Mouse (Mus musculus): Measurements from ENCODE around the gene Rbpjl. TPM values are rescaled to one million over a fixed set of nuclear protein-coding genes. Genes with fewer than 3 reads are reported as not detected.

Gene Rbpjl
- total and polyA plus RNA-seq, 3 experiments: 0.11 TPM; not detected in 2

DNA sequence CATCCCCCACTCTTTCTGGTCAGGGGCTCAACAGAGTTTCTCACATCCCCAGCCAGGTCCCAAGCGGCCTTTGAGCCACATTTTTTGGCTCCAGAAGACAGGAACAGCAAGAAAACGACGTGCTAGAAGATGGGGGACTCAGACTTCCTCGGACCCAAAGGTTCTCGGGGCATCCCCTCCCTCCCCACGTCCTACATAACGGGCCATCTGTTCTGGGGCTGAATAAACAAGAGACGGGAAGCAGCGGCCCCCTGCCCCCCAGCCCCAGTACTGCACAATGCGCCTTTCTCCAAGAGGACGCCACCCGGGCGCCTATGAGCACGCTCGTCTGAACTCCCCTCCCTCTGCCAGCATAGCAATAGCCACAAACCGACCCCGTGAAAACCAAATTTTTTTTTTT is 13.9 kb upstream of the Rbpjl start, which contains the start of gene Slpi:
Slpi (minus strand) TSS at position 76 of the 400 bp plus-strand sequence.
- H3K27me3 ChIP-seq (ENCODE audit: insufficient read depth, low read length): peaks cover 6% of the 10 kb centered on the region; the same call in 1 of the 2 replicates
- DNase-seq (ENCODE audit: low spot score): no peak
- H3K4me3 ChIP-seq (ENCODE audit: low read depth, low read length): no peak within 1 kb of the TSS; the same call in 1 of the 2 replicates
- ATAC-seq (ENCODE audit: extremely low read depth, insufficient number of reproducible peaks, low FRiP score, poor library complexity, severe bottlenecking): no peak
- H3K4me1 ChIP-seq (ENCODE audit: insufficient read depth, low read depth, low read length): no peaks in the 10 kb centered on the region; the same call in 1 of the 2 replicates
- no peaks in the 10 kb centered on the region for H3K9me3 ChIP-seq (replicated peaks)
- no peak for TF ChIP-seq CTCF (IDR thresholded peaks at IDR 0.05; ENCODE audit: low read depth, low read length)
- no peaks in the 10 kb centered on the region for H3K36me3 ChIP-seq (replicated peaks)

DNA sequence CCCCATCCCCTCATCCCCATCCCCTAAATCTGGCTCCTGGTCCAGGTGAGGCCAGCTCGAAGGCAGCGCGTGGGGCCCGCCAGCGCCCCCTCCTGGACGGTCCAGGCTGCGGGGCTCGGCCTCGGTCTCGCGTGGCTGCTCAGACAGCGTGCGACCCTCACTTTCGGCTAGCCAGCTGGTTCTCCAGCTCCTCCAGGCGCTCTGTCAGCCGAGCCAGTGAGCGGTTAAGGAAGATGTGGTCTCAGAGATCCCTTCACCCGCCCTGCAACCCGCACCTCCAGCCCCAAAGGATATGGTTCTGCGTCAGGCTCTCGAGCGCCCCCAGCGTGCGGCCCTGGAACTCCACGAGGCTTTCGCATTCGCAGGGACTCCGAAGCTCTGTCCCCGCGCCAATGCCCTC is 13.4 kb upstream of the Rbpjl start:
- no peak for TF ChIP-seq GATA1 (IDR thresholded peaks at IDR 0.05; ENCODE audit: borderline replicate concordance, low read length)
- Histone ChIP-seq H3K9me3 (replicated peaks) (no peaks in the 10 kb centered on the region), H3K4me3 (ENCODE audit: low read depth, low read length) (no peak overlapping the region; the same call in 1 of the 2 replicates), H3K4me1 (ENCODE audit: insufficient read depth, low read depth, low read length) (no peaks in the 10 kb centered on the region; the same call in 1 of the 2 replicates), H3K27me3 (ENCODE audit: insufficient read depth, low read length) (peaks cover 6% of the 10 kb centered on the region; the same call in 1 of the 2 replicates), H3K36me3 (replicated peaks) (no peaks in the 10 kb centered on the region)
- ATAC-seq (ENCODE audit: extremely low read depth, insufficient number of reproducible peaks, low FRiP score, poor library complexity, severe bottlenecking) (no peak), DNase-seq (ENCODE audit: low spot score) (no peak)

DNA sequence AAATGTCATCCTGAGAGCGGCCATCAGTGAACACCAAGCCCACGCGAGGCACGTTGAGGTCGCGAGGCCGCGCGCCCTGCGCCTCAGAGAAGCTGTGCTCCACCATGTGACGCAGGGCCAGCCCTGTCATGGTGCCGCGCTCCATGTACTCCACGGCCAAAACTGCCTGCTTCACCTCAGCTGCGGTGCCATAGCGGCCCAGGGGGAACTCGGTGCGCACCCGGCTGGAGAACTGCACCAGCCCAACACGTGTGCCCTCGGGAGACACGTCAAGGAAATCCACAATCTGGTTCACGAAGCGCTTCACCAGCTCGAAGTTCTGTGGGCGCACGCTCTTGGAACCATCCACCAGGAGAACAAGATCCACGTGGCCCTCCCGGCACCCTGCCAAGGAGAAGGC is 9.8 kb upstream of the Rbpjl start:
- Histone ChIP-seq H3K4me3 (ENCODE audit: low read depth, low read length) (no peak overlapping the region), H3K27me3 (ENCODE audit: insufficient read depth, low read length) (peaks cover 6% of the 10 kb centered on the region; the same call in 1 of the 2 replicates), H3K4me1 (ENCODE audit: insufficient read depth, low read depth, low read length) (no peaks in the 10 kb centered on the region), H3K36me3 (replicated peaks) (no peaks in the 10 kb centered on the region), H3K9me3 (replicated peaks) (no peaks in the 10 kb centered on the region)
- TF ChIP-seq POLR2AphosphoS5 (IDR thresholded peaks at IDR 0.05; ENCODE audit: insufficient replicate concordance, low read depth, low read length): no peak
- no peak for TF ChIP-seq GATA1 (IDR thresholded peaks at IDR 0.05; ENCODE audit: borderline replicate concordance, low read length)
- TF ChIP-seq TAL1 (conservative IDR thresholded peaks at IDR 0.05; ENCODE audit: low read depth, low read length): no peak
- no peak for TF ChIP-seq CTCF (IDR thresholded peaks at IDR 0.05; ENCODE audit: low read depth, low read length)
- no peak for TF ChIP-seq GATA2 (IDR thresholded peaks at IDR 0.05; ENCODE audit: borderline replicate concordance, low read depth, low read length)
- ATAC-seq (ENCODE audit: extremely low read depth, insufficient number of reproducible peaks, low FRiP score, poor library complexity, severe bottlenecking): no peak
- DNase-seq (ENCODE audit: low spot score): no peak

DNA sequence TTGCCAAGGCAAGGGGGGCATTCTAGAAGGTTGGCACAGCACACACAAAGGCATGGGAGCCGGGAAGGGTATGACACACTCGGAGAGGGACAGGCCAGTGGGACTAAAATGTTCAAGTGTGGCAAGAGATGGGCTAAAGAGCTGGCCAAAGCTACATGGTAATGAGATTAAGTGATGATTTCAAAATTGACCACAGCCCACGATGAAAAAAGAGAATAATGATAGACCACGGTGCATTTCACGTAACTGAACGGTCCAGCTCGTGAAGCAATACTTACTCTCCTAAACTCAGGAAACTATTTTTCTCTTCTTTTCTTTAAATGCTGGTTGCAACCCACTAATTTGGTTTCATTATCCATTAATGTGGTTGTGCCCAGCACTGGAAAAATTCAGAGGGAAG is 6.9 kb upstream of the Rbpjl start:
- TF ChIP-seq CTCF (IDR thresholded peaks at IDR 0.05; ENCODE audit: low read depth, low read length): no peak
- no peak for TF ChIP-seq POLR2AphosphoS5 (IDR thresholded peaks at IDR 0.05; ENCODE audit: insufficient replicate concordance, low read depth, low read length)
- no peak for TF ChIP-seq GATA1 (IDR thresholded peaks at IDR 0.05; ENCODE audit: borderline replicate concordance, low read length)
- TF ChIP-seq GATA2 (IDR thresholded peaks at IDR 0.05; ENCODE audit: borderline replicate concordance, low read depth, low read length): no peak
- TF ChIP-seq TAL1 (conservative IDR thresholded peaks at IDR 0.05; ENCODE audit: low read depth, low read length): no peak
- H3K4me1 ChIP-seq (ENCODE audit: insufficient read depth, low read depth, low read length): no peaks in the 10 kb centered on the region
- H3K4me3 ChIP-seq (ENCODE audit: low read depth, low read length): no peak overlapping the region
- ATAC-seq (ENCODE audit: extremely low read depth, insufficient number of reproducible peaks, low FRiP score, poor library complexity, severe bottlenecking) (no peak), DNase-seq (ENCODE audit: low spot score) (no peak)
- peaks cover 6% of the 10 kb centered on the region for H3K9me3 ChIP-seq (replicated peaks)
- no peaks in the 10 kb centered on the region for H3K36me3 ChIP-seq (replicated peaks)
- H3K27me3 ChIP-seq (ENCODE audit: insufficient read depth, low read length): peaks cover 9% of the 10 kb centered on the region; the same call in 1 of the 2 replicates

DNA sequence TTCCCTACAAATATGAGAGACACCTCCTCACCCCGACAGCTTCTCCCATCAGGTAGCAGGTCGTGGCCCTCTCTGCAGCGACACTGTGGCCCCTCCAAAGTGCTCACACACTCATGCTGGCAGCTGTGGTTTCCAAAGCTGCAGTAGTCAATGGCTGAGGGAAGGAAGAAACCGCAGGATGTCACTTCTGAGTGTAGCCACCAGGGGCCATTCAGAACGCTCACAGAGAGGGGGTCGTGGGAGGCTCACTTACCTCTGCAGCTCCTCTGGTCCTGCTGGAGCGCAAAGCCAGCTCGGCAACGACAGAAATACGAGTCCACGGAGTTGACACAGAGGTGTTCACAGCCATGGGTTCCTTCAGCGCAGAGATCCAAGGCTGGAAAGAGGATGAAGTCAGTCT is 6.0 kb upstream of the Rbpjl start:
- Histone ChIP-seq H3K36me3 (replicated peaks) (no peaks in the 10 kb centered on the region), H3K27me3 (ENCODE audit: insufficient read depth, low read length) (peaks cover 9% of the 10 kb centered on the region; the same call in 1 of the 2 replicates), H3K4me1 (ENCODE audit: insufficient read depth, low read depth, low read length) (no peaks in the 10 kb centered on the region), H3K4me3 (ENCODE audit: low read depth, low read length) (no peak overlapping the region), H3K9me3 (replicated peaks) (peaks cover 6% of the 10 kb centered on the region)
- ATAC-seq (ENCODE audit: extremely low read depth, insufficient number of reproducible peaks, low FRiP score, poor library complexity, severe bottlenecking): no peak
- DNase-seq (ENCODE audit: low spot score): no peak
- no peak for TF ChIP-seq POLR2AphosphoS5 (IDR thresholded peaks at IDR 0.05; ENCODE audit: insufficient replicate concordance, low read depth, low read length)
- no peak for TF ChIP-seq TAL1 (conservative IDR thresholded peaks at IDR 0.05; ENCODE audit: low read depth, low read length)
- no peak for TF ChIP-seq CTCF (IDR thresholded peaks at IDR 0.05; ENCODE audit: low read depth, low read length)
- TF ChIP-seq GATA1 (IDR thresholded peaks at IDR 0.05; ENCODE audit: borderline replicate concordance, low read length): no peak
- no peak for TF ChIP-seq GATA2 (IDR thresholded peaks at IDR 0.05; ENCODE audit: borderline replicate concordance, low read depth, low read length)

DNA sequence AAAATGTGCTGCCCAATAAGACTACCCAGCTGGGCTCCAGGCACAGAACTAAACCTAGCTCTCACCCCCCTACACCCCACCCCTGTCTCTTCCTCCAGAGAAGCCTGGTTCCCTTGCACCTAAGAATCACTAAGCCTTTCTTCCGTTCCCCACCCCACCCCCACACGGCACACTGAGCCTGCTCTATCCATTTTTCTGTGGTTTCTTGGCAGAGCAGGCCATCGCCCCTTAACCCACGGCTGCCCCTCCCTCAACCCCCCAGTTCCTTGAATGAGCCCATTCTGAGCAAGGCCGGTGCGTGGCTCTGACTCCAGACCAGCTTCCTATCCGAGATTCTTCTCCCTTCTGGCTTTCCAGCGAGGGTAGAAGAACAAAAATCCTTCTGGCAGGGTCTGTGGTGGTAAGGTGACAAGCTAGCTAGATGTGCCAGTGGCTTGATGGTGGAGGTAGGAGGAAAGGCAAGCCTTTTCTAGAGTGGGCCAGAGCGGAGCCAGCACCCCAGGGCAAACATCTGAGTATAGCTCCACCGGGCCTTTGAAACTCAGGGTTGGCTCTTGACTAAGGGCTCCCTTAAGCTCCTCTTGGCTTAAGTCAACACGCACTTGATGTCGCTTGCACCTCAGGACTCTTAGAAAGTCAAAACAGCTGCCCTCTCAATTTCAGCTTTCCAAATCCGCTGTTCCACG is 598 bp downstream of the Rbpjl start:
- ATAC-seq (ENCODE audit: extremely low read depth, insufficient number of reproducible peaks, low FRiP score, poor library complexity, severe bottlenecking): no peak
- Histone ChIP-seq H3K36me3 (replicated peaks) (no peaks in the 10 kb centered on the region), H3K27me3 (ENCODE audit: insufficient read depth, low read length) (peaks cover 15% of the 10 kb centered on the region; the same call in 1 of the 2 replicates), H3K4me1 (ENCODE audit: insufficient read depth, low read depth, low read length) (no peaks in the 10 kb centered on the region), H3K9me3 (replicated peaks) (peaks cover 6% of the 10 kb centered on the region), H3K4me3 (ENCODE audit: low read depth, low read length) (no peak overlapping the region)
- TF ChIP-seq TAL1 (conservative IDR thresholded peaks at IDR 0.05; ENCODE audit: low read depth, low read length) (no peak), GATA1 (IDR thresholded peaks at IDR 0.05; ENCODE audit: borderline replicate concordance, low read length) (no peak), CTCF (IDR thresholded peaks at IDR 0.05; ENCODE audit: low read depth, low read length) (0 out of 2 replicates have a peak, but pooled peaks have one; percentile 1), GATA2 (IDR thresholded peaks at IDR 0.05; ENCODE audit: borderline replicate concordance, low read depth, low read length) (no peak), POLR2AphosphoS5 (IDR thresholded peaks at IDR 0.05; ENCODE audit: insufficient replicate concordance, low read depth, low read length) (no peak)
- no peak for DNase-seq (ENCODE audit: low spot score)

Measured in G1E (cell line).